Comparison of ENCODE assay signal across 17 mouse cellular contexts in the genomic region with DNA sequence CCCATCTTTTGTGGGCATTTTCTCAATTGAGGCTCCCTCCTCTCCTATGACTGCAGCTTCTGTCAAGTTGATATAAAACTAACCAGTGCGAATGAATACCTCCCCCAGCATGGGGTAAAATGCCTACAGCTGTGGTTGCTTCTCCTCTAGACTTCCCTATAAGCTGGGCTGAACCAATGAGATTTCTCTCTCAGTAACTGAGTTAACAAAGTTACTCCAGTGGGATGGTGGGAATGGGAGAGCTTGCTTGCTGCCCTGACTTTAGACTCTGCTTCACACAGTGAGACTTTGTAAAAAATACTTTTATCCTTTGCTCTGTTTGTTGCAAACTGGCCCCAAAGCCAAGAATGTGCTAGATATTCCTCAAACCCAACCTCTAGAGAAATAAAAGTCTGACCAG. TPM values are rescaled to one million over a fixed set of nuclear protein-coding genes. Genes with fewer than 3 reads are reported as not detected.
A peak's percentile ranks its signal among the peaks of the same experiment; 100 is the strongest.
DNase-seq lines count a peak whose midpoint lies in the region; ATAC-seq and TF ChIP-seq lines count a peak whose summit lies in the region.
"Had no signal": no experiment of that assay in that cellular context is flagged by ENCODE, and none has a peak within 500 bp of the region (broad histone marks: within the 10 kb centered on the region; RNA-seq: fewer than 3 reads in every experiment).

No protein-coding gene starts in this region.

- WGBS in embryonic facial prominence, embryonic 14.5 days = 73% methylated on average over 1 of the region's 1 CpGs
- WGBS in embryonic facial prominence, embryonic 10.5 days = 67% methylated on average over 1 of the region's 1 CpGs
- WGBS in hindbrain, embryonic 10.5 days = 75% methylated on average over 1 of the region's 1 CpGs
- WGBS in hindbrain, postnatal 0 days = 52% methylated on average over 1 of the region's 1 CpGs
- WGBS in limb, embryonic 15.5 days = 67% methylated on average over 1 of the region's 1 CpGs

- no peak for TF ChIP-seq CTCF in hindbrain, postnatal 0 days (IDR thresholded peaks at IDR 0.05; ENCODE audit: low read depth)

- H3K4me2 ChIP-seq in embryonic facial prominence, embryonic 14.5 days (ENCODE audit: low read depth, low read length) = no peak overlapping the region
- H3K4me2 ChIP-seq in hindbrain, postnatal 0 days (ENCODE audit: low read depth, low read length) = no peak overlapping the region
- no peak overlapping the region for H3K4me2 ChIP-seq in limb, embryonic 15.5 days
- H3K4me2 ChIP-seq: embryonic facial prominence, embryonic 13.5 days; hindbrain, embryonic 14.5 days had no signal

- H3K9ac ChIP-seq in embryonic facial prominence, embryonic 14.5 days (ENCODE audit: low read depth, low read length) = no peak overlapping the region
- no peak overlapping the region for H3K9ac ChIP-seq in hindbrain, postnatal 0 days (replicated peaks; ENCODE audit: low read length)
- no peak overlapping the region for H3K9ac ChIP-seq in limb, embryonic 15.5 days
- H3K9ac ChIP-seq: embryonic facial prominence, embryonic 13.5 days; hindbrain, embryonic 14.5 days had no signal

- H3K9me3 ChIP-seq in embryonic facial prominence, embryonic 14.5 days (ENCODE audit: control insufficient read depth, low read length) = no peaks in the 10 kb centered on the region
- no peaks in the 10 kb centered on the region for H3K9me3 ChIP-seq in embryonic facial prominence, embryonic 10.5 days
- H3K9me3 ChIP-seq in hindbrain, embryonic 10.5 days = no peaks in the 10 kb centered on the region
- no peaks in the 10 kb centered on the region for H3K9me3 ChIP-seq in hindbrain, postnatal 0 days (ENCODE audit: low read length)
- no peaks in the 10 kb centered on the region for H3K9me3 ChIP-seq in limb, embryonic 15.5 days
- H3K9me3 ChIP-seq: embryonic facial prominence, embryonic 13.5 days had no signal

- no peak overlapping the region for H3K4me3 ChIP-seq in embryonic facial prominence, embryonic 14.5 days (ENCODE audit: low read depth, low read length)
- no peak overlapping the region for H3K4me3 ChIP-seq in embryonic facial prominence, embryonic 10.5 days
- no peak overlapping the region for H3K4me3 ChIP-seq in hindbrain, embryonic 10.5 days
- no peak overlapping the region for H3K4me3 ChIP-seq in hindbrain, postnatal 0 days (ENCODE audit: low read length)
- no peak overlapping the region for H3K4me3 ChIP-seq in limb, embryonic 15.5 days
- H3K4me3 ChIP-seq: embryonic facial prominence, embryonic 13.5 days had no signal

- no peaks in the 10 kb centered on the region for H3K36me3 ChIP-seq in embryonic facial prominence, embryonic 14.5 days (ENCODE audit: control insufficient read depth, insufficient read depth, low read length)
- no peaks in the 10 kb centered on the region for H3K36me3 ChIP-seq in embryonic facial prominence, embryonic 10.5 days (replicated peaks)
- no peaks in the 10 kb centered on the region for H3K36me3 ChIP-seq in hindbrain, embryonic 10.5 days
- no peaks in the 10 kb centered on the region for H3K36me3 ChIP-seq in hindbrain, postnatal 0 days (ENCODE audit: insufficient read depth, low read length)
- no peaks in the 10 kb centered on the region for H3K36me3 ChIP-seq in limb, embryonic 15.5 days
- H3K36me3 ChIP-seq: embryonic facial prominence, embryonic 13.5 days had no signal

- peak; percentile 67; the same call in 1 of the 2 replicates for ATAC-seq in embryonic facial prominence, embryonic 14.5 days (ENCODE audit: low read depth)
- ATAC-seq in hindbrain, postnatal 0 days = no peak
- 0 out of 2 replicates have a peak, but pooled peaks have one; percentile 30 for ATAC-seq in limb, embryonic 15.5 days (ENCODE audit: insufficient number of reproducible peaks, low FRiP score, low TSS enrichment, low read depth)
- ATAC-seq: forebrain, embryonic 14.5 days; intestine, embryonic 16.5 days had no signal

- 0 out of 2 replicates have a peak, but pooled peaks cover 3% of the 10 kb centered on the region for H3K4me1 ChIP-seq in embryonic facial prominence, embryonic 14.5 days (ENCODE audit: control insufficient read depth, insufficient read depth, low read length)
- H3K4me1 ChIP-seq in embryonic facial prominence, embryonic 10.5 days = no peaks in the 10 kb centered on the region
- H3K4me1 ChIP-seq in hindbrain, embryonic 10.5 days (replicated peaks) = no peaks in the 10 kb centered on the region
- no peaks in the 10 kb centered on the region for H3K4me1 ChIP-seq in hindbrain, postnatal 0 days (ENCODE audit: insufficient read depth, low read length)
- H3K4me1 ChIP-seq in limb, embryonic 15.5 days = no peaks in the 10 kb centered on the region
- H3K4me1 ChIP-seq: embryonic facial prominence, embryonic 13.5 days had no signal

- H3K27me3 ChIP-seq in embryonic facial prominence, embryonic 14.5 days (replicated peaks; ENCODE audit: control insufficient read depth, insufficient read depth, low read length) = no peaks in the 10 kb centered on the region
- H3K27me3 ChIP-seq in embryonic facial prominence, embryonic 10.5 days (replicated peaks; ENCODE audit: low read depth, poor library complexity, severe bottlenecking) = no peaks in the 10 kb centered on the region
- no peaks in the 10 kb centered on the region for H3K27me3 ChIP-seq in hindbrain, embryonic 10.5 days (ENCODE audit: insufficient read depth, poor library complexity, severe bottlenecking)
- H3K27me3 ChIP-seq in hindbrain, postnatal 0 days (ENCODE audit: insufficient read depth, low read length) = no peaks in the 10 kb centered on the region
- no peaks in the 10 kb centered on the region for H3K27me3 ChIP-seq in limb, embryonic 15.5 days
- H3K27me3 ChIP-seq: embryonic facial prominence, embryonic 13.5 days had no signal

- DNase-seq in embryonic facial prominence, embryonic 14.5 days (ENCODE audit: low spot score) = peak; percentile 67
- no peak for DNase-seq in embryonic facial prominence, embryonic 10.5 days (ENCODE audit: low spot score)
- peak; percentile 12 for DNase-seq in hindbrain, embryonic 10.5 days (ENCODE audit: low spot score)
- DNase-seq in hindbrain, postnatal 0 days (ENCODE audit: low spot score) = no peak
- peak; percentile 21 for DNase-seq in NIH3T3 (ENCODE audit: low read depth)
- DNase-seq in frontal cortex, postnatal 36 days (ENCODE audit: low spot score in 2 of 2) = no peak
- DNase-seq: adrenal gland, postnatal 10 days; cerebellum, adult 11-12 months; cerebellum, adult 9-10 months; cerebellum, postnatal 25 days; gastrocnemius, postnatal 10 days; kidney, adult 2 months had no signal

- no peak overlapping the region for H3K27ac ChIP-seq in embryonic facial prominence, embryonic 14.5 days (replicated peaks; ENCODE audit: low read depth, low read length)
- no peak overlapping the region for H3K27ac ChIP-seq in embryonic facial prominence, embryonic 10.5 days (replicated peaks)
- no peak overlapping the region for H3K27ac ChIP-seq in hindbrain, embryonic 10.5 days
- no peak overlapping the region for H3K27ac ChIP-seq in hindbrain, postnatal 0 days
- 0 out of 2 replicates have a peak overlapping the region, but pooled peaks have one; percentile 9 for H3K27ac ChIP-seq in limb, embryonic 15.5 days
- H3K27ac ChIP-seq: embryonic facial prominence, embryonic 13.5 days; hindbrain, embryonic 14.5 days had no signal

RNA-seq across cellular contexts. Expression of gene Mast4, which starts 41.2 kb away (rescaled TPM):
- polyA plus RNA-seq in embryonic facial prominence, embryonic 14.5 days (2014; fragmentation: Nextera tagmentation; extraction: Ambion mirVana) = 21.1 and 24.3 TPM in 2 replicates
- 21.3 and 23.0 TPM in 2 replicates for polyA plus RNA-seq in embryonic facial prominence, embryonic 10.5 days (2016; fragmentation: Nextera tagmentation; extraction: Ambion mirVana)
- 19.3 and 20.9 TPM in 2 replicates for polyA plus RNA-seq in hindbrain, embryonic 10.5 days (2016; fragmentation: Nextera tagmentation; extraction: Ambion mirVana)
- total RNA-seq in hindbrain, postnatal 0 days (2014; rRNA removed) = 31.7 and 58.1 TPM in 2 replicates
- polyA plus RNA-seq in hindbrain, postnatal 0 days (2015; fragmentation: Nextera tagmentation; extraction: Ambion mirVana) = 17.9 and 23.5 TPM in 2 replicates
- 25.3 and 26.3 TPM in 2 replicates for polyA plus RNA-seq in limb, embryonic 15.5 days (2015; fragmentation: Nextera tagmentation; extraction: Ambion mirVana)

Comparison
In these comparisons a context has a peak if more than half of its experiments do, and no peak if none do; other contexts are left out.
1. DNase-seq: peak in embryonic facial prominence, embryonic 14.5 days (single experiment), hindbrain, embryonic 10.5 days (single experiment) and NIH3T3 (single experiment); none in embryonic facial prominence, embryonic 10.5 days (single experiment), hindbrain, postnatal 0 days (single experiment) and frontal cortex, postnatal 36 days (0 of 2).